Comparison of ENCODE assay signal across 25 mouse cellular contexts in genomic region chr7:68179672-68180071, GRCm38 (mm10).
DNase-seq lines count a peak whose midpoint lies in the region; ATAC-seq and TF ChIP-seq lines count a peak whose summit lies in the region.
"Had no signal": no experiment of that assay in that cellular context is flagged by ENCODE, and none has a peak within 500 bp of the region (broad histone marks: within the 10 kb centered on the region; RNA-seq: fewer than 3 reads in every experiment).

No protein-coding gene starts in this region.

- TF ChIP-seq CTCF in intestine, postnatal 0 days (IDR thresholded peaks at IDR 0.05; ENCODE audit: low read depth) = peak; percentile 36
- TF ChIP-seq CTCF in midbrain, postnatal 0 days (IDR thresholded peaks at IDR 0.05) = peak; percentile 55

- H3K9me3 ChIP-seq in forebrain, embryonic 14.5 days (replicated peaks; ENCODE audit: control insufficient read depth, low read length) = no peaks in the 10 kb centered on the region
- no peaks in the 10 kb centered on the region for H3K9me3 ChIP-seq in forebrain, embryonic 11.5 days (ENCODE audit: control insufficient read depth, low read length)
- no peaks in the 10 kb centered on the region for H3K9me3 ChIP-seq in intestine, postnatal 0 days (ENCODE audit: control insufficient read depth)
- no peaks in the 10 kb centered on the region for H3K9me3 ChIP-seq in intestine, embryonic 15.5 days
- no peaks in the 10 kb centered on the region for H3K9me3 ChIP-seq in midbrain, postnatal 0 days (ENCODE audit: low read length)
- no peaks in the 10 kb centered on the region for H3K9me3 ChIP-seq in midbrain, embryonic 10.5 days (replicated peaks)
- no peaks in the 10 kb centered on the region for H3K9me3 ChIP-seq in hindbrain, embryonic 16.5 days (ENCODE audit: control insufficient read depth, low read length)
- H3K9me3 ChIP-seq: forebrain, embryonic 12.5 days; hindbrain, embryonic 13.5 days; liver, embryonic 13.5 days; midbrain, embryonic 12.5 days had no signal

- no peak for ATAC-seq in forebrain, embryonic 14.5 days
- no peak for ATAC-seq in forebrain, embryonic 11.5 days (replicated peaks; ENCODE audit: low FRiP score)
- no peak for ATAC-seq in intestine, postnatal 0 days
- no peak for ATAC-seq in intestine, embryonic 15.5 days
- ATAC-seq in midbrain, postnatal 0 days (ENCODE audit: low FRiP score) = no peak
- ATAC-seq in hindbrain, embryonic 16.5 days = no peak
- ATAC-seq in monocyte, adult 5-6 weeks (replicated peaks; ENCODE audit: insufficient number of reproducible peaks, low FRiP score, low TSS enrichment, poor library complexity, severe bottlenecking) = no peak
- ATAC-seq: activated CD4-positive, CD25-positive, alpha-beta regulatory T cell, adult 4 months; Patski had no signal

- no peak overlapping the region for H3K9ac ChIP-seq in forebrain, embryonic 14.5 days (ENCODE audit: low read length)
- no peak overlapping the region for H3K9ac ChIP-seq in forebrain, embryonic 11.5 days (ENCODE audit: low read length)
- no peak overlapping the region for H3K9ac ChIP-seq in intestine, postnatal 0 days (ENCODE audit: low read depth, low read length)
- H3K9ac ChIP-seq in intestine, embryonic 15.5 days = no peak overlapping the region
- H3K9ac ChIP-seq in midbrain, postnatal 0 days (replicated peaks; ENCODE audit: low read length, poor library complexity, severe bottlenecking) = no peak overlapping the region
- H3K9ac ChIP-seq in hindbrain, embryonic 16.5 days (ENCODE audit: low read depth, low read length) = no peak overlapping the region
- H3K9ac ChIP-seq: forebrain, embryonic 12.5 days; hindbrain, embryonic 13.5 days; liver, embryonic 13.5 days; midbrain, embryonic 12.5 days had no signal

- H3K27ac ChIP-seq in forebrain, embryonic 14.5 days (ENCODE audit: low read depth, low read length) = no peak overlapping the region
- H3K27ac ChIP-seq in forebrain, embryonic 11.5 days (ENCODE audit: low read depth, low read length) = no peak overlapping the region
- H3K27ac ChIP-seq in intestine, postnatal 0 days (ENCODE audit: low read depth, low read length) = no peak overlapping the region
- no peak overlapping the region for H3K27ac ChIP-seq in intestine, embryonic 15.5 days
- H3K27ac ChIP-seq in midbrain, postnatal 0 days (ENCODE audit: low read depth, low read length) = no peak overlapping the region
- no peak overlapping the region for H3K27ac ChIP-seq in midbrain, embryonic 10.5 days (replicated peaks)
- no peak overlapping the region for H3K27ac ChIP-seq in hindbrain, embryonic 16.5 days (ENCODE audit: low read depth, low read length)
- H3K27ac ChIP-seq: forebrain, embryonic 12.5 days; hindbrain, embryonic 13.5 days; liver, embryonic 13.5 days; midbrain, embryonic 12.5 days had no signal

- H3K4me1 ChIP-seq in forebrain, embryonic 14.5 days (ENCODE audit: control insufficient read depth, insufficient read depth, low read length) = no peaks in the 10 kb centered on the region
- H3K4me1 ChIP-seq in forebrain, embryonic 11.5 days (replicated peaks; ENCODE audit: control insufficient read depth, insufficient read depth, low read length) = no peaks in the 10 kb centered on the region
- no peaks in the 10 kb centered on the region for H3K4me1 ChIP-seq in intestine, postnatal 0 days (replicated peaks; ENCODE audit: control insufficient read depth, insufficient read depth, low read length)
- no peaks in the 10 kb centered on the region for H3K4me1 ChIP-seq in intestine, embryonic 15.5 days (replicated peaks)
- 0 out of 2 replicates have a peak, but pooled peaks cover 3% of the 10 kb centered on the region for H3K4me1 ChIP-seq in midbrain, postnatal 0 days (ENCODE audit: insufficient read depth, low read length)
- H3K4me1 ChIP-seq in midbrain, embryonic 10.5 days = peaks cover 25% of the 10 kb centered on the region
- H3K4me1 ChIP-seq in hindbrain, embryonic 16.5 days (ENCODE audit: control insufficient read depth, insufficient read depth, low read depth, low read length) = no peaks in the 10 kb centered on the region

- no peak overlapping the region for H3K4me3 ChIP-seq in forebrain, embryonic 14.5 days (ENCODE audit: low read depth, low read length)
- no peak overlapping the region for H3K4me3 ChIP-seq in forebrain, embryonic 11.5 days (ENCODE audit: low read depth, low read length)
- H3K4me3 ChIP-seq in intestine, postnatal 0 days (ENCODE audit: low read depth, low read length) = no peak overlapping the region
- H3K4me3 ChIP-seq in intestine, embryonic 15.5 days (replicated peaks) = no peak overlapping the region
- no peak overlapping the region for H3K4me3 ChIP-seq in midbrain, postnatal 0 days (ENCODE audit: low read depth, low read length)
- H3K4me3 ChIP-seq in midbrain, embryonic 10.5 days = no peak overlapping the region
- no peak overlapping the region for H3K4me3 ChIP-seq in hindbrain, embryonic 16.5 days (ENCODE audit: low read length)
- H3K4me3 ChIP-seq: forebrain, embryonic 12.5 days; hindbrain, embryonic 13.5 days; liver, embryonic 13.5 days; midbrain, embryonic 12.5 days; myocyte had no signal

- H3K27me3 ChIP-seq in forebrain, embryonic 14.5 days (replicated peaks; ENCODE audit: control insufficient read depth, insufficient read depth, low read length) = no peaks in the 10 kb centered on the region
- no peaks in the 10 kb centered on the region for H3K27me3 ChIP-seq in forebrain, embryonic 11.5 days (ENCODE audit: control insufficient read depth, insufficient read depth, low read length)
- H3K27me3 ChIP-seq in intestine, postnatal 0 days (replicated peaks; ENCODE audit: control insufficient read depth, insufficient read depth, low read length) = no peaks in the 10 kb centered on the region
- no peaks in the 10 kb centered on the region for H3K27me3 ChIP-seq in intestine, embryonic 15.5 days (replicated peaks)
- no peaks in the 10 kb centered on the region for H3K27me3 ChIP-seq in midbrain, postnatal 0 days (ENCODE audit: insufficient read depth, low read length)
- no peaks in the 10 kb centered on the region for H3K27me3 ChIP-seq in midbrain, embryonic 10.5 days (ENCODE audit: low read depth, poor library complexity, severe bottlenecking)
- no peaks in the 10 kb centered on the region for H3K27me3 ChIP-seq in hindbrain, embryonic 16.5 days (replicated peaks; ENCODE audit: control insufficient read depth, insufficient read depth, low read length)
- H3K27me3 ChIP-seq: forebrain, embryonic 12.5 days; hindbrain, embryonic 13.5 days; liver, embryonic 13.5 days; midbrain, embryonic 12.5 days; Patski had no signal

- DNase-seq in forebrain, embryonic 14.5 days (ENCODE audit: low spot score) = peak; percentile 33
- DNase-seq in forebrain, embryonic 11.5 days (ENCODE audit: low spot score) = no peak
- peak; percentile 24 for DNase-seq in midbrain, postnatal 0 days (ENCODE audit: low spot score)
- DNase-seq in midbrain, embryonic 10.5 days (ENCODE audit: low spot score) = no peak
- DNase-seq: adrenal gland, postnatal 36 days; cerebellum, adult 8-10 months; heart, adult 18-20 months; kidney, adult 18-20 months; kidney, postnatal 36 days; left cerebral cortex, postnatal 4 days; liver, embryonic 13.5 days; lung, postnatal 10 days; retina, postnatal 1 day; right cerebral cortex, postnatal 4 days; thymus, postnatal 4 days had no signal

- peaks cover 28% of the 10 kb centered on the region for H3K36me3 ChIP-seq in forebrain, embryonic 14.5 days (ENCODE audit: control insufficient read depth, insufficient read depth, low read length)
- H3K36me3 ChIP-seq in forebrain, embryonic 11.5 days (ENCODE audit: control insufficient read depth, insufficient read depth, low read length) = peaks cover 3% of the 10 kb centered on the region; the same call in 1 of the 2 replicates
- H3K36me3 ChIP-seq in intestine, postnatal 0 days (ENCODE audit: control insufficient read depth, insufficient read depth) = peaks cover 14% of the 10 kb centered on the region; the same call in 1 of the 2 replicates
- H3K36me3 ChIP-seq in intestine, embryonic 15.5 days = 0 out of 2 replicates have a peak, but pooled peaks cover 6% of the 10 kb centered on the region
- H3K36me3 ChIP-seq in midbrain, postnatal 0 days (ENCODE audit: insufficient read depth, low read length) = peaks cover 2% of the 10 kb centered on the region; the same call in 1 of the 2 replicates
- H3K36me3 ChIP-seq in midbrain, embryonic 10.5 days = peaks cover 48% of the 10 kb centered on the region
- peaks cover 6% of the 10 kb centered on the region for H3K36me3 ChIP-seq in hindbrain, embryonic 16.5 days (ENCODE audit: control insufficient read depth, insufficient read depth, low read length)

- 91% methylated on average over 1 of the region's 1 CpGs for WGBS in forebrain, embryonic 14.5 days
- WGBS in forebrain, embryonic 11.5 days = 88% methylated on average over 1 of the region's 1 CpGs
- WGBS in intestine, postnatal 0 days = 95% methylated on average over 1 of the region's 1 CpGs
- 91% methylated on average over 1 of the region's 1 CpGs for WGBS in intestine, embryonic 15.5 days
- WGBS in midbrain, postnatal 0 days = 88% methylated on average over 1 of the region's 1 CpGs
- WGBS in midbrain, embryonic 10.5 days = 87% methylated on average over 1 of the region's 1 CpGs
- 92% methylated on average over 1 of the region's 1 CpGs for WGBS in hindbrain, embryonic 16.5 days

- H3K4me2 ChIP-seq in forebrain, embryonic 14.5 days (ENCODE audit: low read length) = no peak overlapping the region
- no peak overlapping the region for H3K4me2 ChIP-seq in forebrain, embryonic 11.5 days (ENCODE audit: low read depth, low read length, severe bottlenecking)
- no peak overlapping the region for H3K4me2 ChIP-seq in intestine, postnatal 0 days (replicated peaks; ENCODE audit: low read depth)
- H3K4me2 ChIP-seq in intestine, embryonic 15.5 days (replicated peaks) = no peak overlapping the region
- H3K4me2 ChIP-seq in midbrain, postnatal 0 days (ENCODE audit: low read depth, low read length, poor library complexity, severe bottlenecking) = no peak overlapping the region
- H3K4me2 ChIP-seq in hindbrain, embryonic 16.5 days (ENCODE audit: low read length) = no peak overlapping the region
- H3K4me2 ChIP-seq: forebrain, embryonic 12.5 days; hindbrain, embryonic 13.5 days; liver, embryonic 13.5 days; midbrain, embryonic 12.5 days had no signal

Comparison
In these comparisons a context has a peak if more than half of its experiments do, and no peak if none do; other contexts are left out.
1. DNase-seq: peak in forebrain, embryonic 14.5 days (single experiment) and midbrain, postnatal 0 days (single experiment); none in forebrain, embryonic 11.5 days (single experiment) and midbrain, embryonic 10.5 days (single experiment).